Mouse (Mus musculus): ENCODE results near the gene Ak3.

- TF ChIP-seq ZC3H11A (IDR thresholded peaks at IDR 0.05; ENCODE audit: borderline replicate concordance, low read depth, low read length): no peak
- no peak for TF ChIP-seq CHD2 (IDR thresholded peaks at IDR 0.05; ENCODE audit: low read depth, low read length)
- no peak for TF ChIP-seq MAFK (IDR thresholded peaks at IDR 0.05; ENCODE audit: insufficient read depth, low read depth, low read length)
Measured at GRCm38 (mm10) chr19:28990194-28990589, 57.6 kb downstream of the Ak3 start, which contains the start of gene Cdc37l1.

Data from ES-E14 (cell line).